Mouse (Mus musculus): ENCODE measurements around the gene Elf1. TPM values are rescaled to one million over a fixed set of nuclear protein-coding genes. Genes with fewer than 3 reads are reported as not detected.

The Elf1 gene
- polyA plus RNA-seq, 1 experiment from 2014 or later, result 10.1 TPM

- no peak overlapping the region for H3K9ac ChIP-seq (replicated peaks; ENCODE audit: low read length)
- no peaks in the 10 kb centered on the region for H3K36me3 ChIP-seq (replicated peaks; ENCODE audit: control insufficient read depth, insufficient read depth, low read depth, low read length)
- H3K4me3 ChIP-seq (ENCODE audit: low read depth, low read length), result no peak overlapping the region
- 81% methylated on average over 5 of the region's 5 CpGs for WGBS
- H3K4me2 ChIP-seq (ENCODE audit: low read depth, low read length), result no peak overlapping the region
- no peak overlapping the region for H3K27ac ChIP-seq (replicated peaks; ENCODE audit: low read depth, low read length)
- no peaks in the 10 kb centered on the region for H3K27me3 ChIP-seq (ENCODE audit: control insufficient read depth, insufficient read depth, low read length)
- no peak for ATAC-seq (replicated peaks; ENCODE audit: insufficient number of reproducible peaks, low FRiP score, low TSS enrichment, low read depth)
- no peaks in the 10 kb centered on the region for H3K9me3 ChIP-seq (replicated peaks; ENCODE audit: control insufficient read depth, low read length)
- DNase-seq (ENCODE audit: low spot score), result no peak
- no peaks in the 10 kb centered on the region for H3K4me1 ChIP-seq (ENCODE audit: control insufficient read depth, insufficient read depth, low read length)
These were observed 56.5 kb downstream of the Elf1 start for GRCm38 (mm10) chr14:79537463-79537862.

DNA sequence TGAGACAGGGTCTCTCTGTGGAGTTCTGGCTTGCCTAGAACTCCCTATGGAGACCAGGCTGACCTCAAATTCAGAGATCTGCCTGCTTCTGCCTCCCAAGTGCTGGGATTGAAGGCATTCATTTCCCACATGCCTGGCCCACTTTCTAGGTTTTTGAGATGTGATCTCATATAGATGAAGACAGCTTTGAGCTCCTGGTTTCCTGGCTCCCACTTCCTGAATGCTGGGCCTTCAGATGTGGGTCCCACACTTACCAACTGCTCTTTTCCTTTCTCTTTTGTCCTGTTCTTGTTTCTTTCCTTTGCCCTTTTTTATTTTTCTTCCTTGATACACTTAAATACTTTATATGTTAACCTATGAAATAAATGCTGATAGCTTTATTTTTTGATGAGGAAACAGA, 56.9 kb downstream of the Elf1 start:
- Histone ChIP-seq H3K4me3 (ENCODE audit: low read depth, low read length) (no peak overlapping the region), H3K4me2 (ENCODE audit: low read depth, low read length) (no peak overlapping the region), H3K9ac (replicated peaks; ENCODE audit: low read length) (no peak overlapping the region), H3K36me3 (replicated peaks; ENCODE audit: control insufficient read depth, insufficient read depth, low read depth, low read length) (no peaks in the 10 kb centered on the region), H3K9me3 (replicated peaks; ENCODE audit: control insufficient read depth, low read length) (no peaks in the 10 kb centered on the region), H3K27me3 (ENCODE audit: control insufficient read depth, insufficient read depth, low read length) (no peaks in the 10 kb centered on the region), H3K27ac (replicated peaks; ENCODE audit: low read depth, low read length) (no peak overlapping the region), H3K4me1 (ENCODE audit: control insufficient read depth, insufficient read depth, low read length) (no peaks in the 10 kb centered on the region)
- DNase-seq (ENCODE audit: low spot score), result no peak
- no peak for ATAC-seq (replicated peaks; ENCODE audit: insufficient number of reproducible peaks, low FRiP score, low TSS enrichment, low read depth)

DNA sequence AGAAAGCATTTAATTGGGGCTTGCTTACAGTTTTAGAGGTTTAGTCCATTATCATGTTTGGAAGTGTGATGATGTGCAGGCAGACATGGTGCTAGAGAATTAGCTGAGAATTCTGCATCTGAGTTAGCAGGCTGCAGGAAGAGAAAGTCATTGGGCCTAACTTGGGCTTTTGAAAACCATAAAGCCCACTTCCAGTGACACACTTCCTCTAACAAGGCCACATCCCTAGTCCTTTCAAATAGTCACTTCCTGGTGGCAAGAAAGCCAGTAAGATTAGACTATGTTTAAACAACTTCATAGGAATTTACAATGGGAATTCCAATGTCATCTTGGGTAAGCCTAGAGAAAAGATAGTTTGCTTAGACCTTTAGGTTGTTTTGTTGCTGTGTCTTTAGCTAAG, 60.6 kb downstream of the Elf1 start:
- ATAC-seq (replicated peaks; ENCODE audit: insufficient number of reproducible peaks, low FRiP score, low TSS enrichment, low read depth) (no peak), DNase-seq (ENCODE audit: low spot score) (no peak)
- Histone ChIP-seq H3K27ac (replicated peaks; ENCODE audit: low read depth, low read length) (no peak overlapping the region), H3K27me3 (ENCODE audit: control insufficient read depth, insufficient read depth, low read length) (no peaks in the 10 kb centered on the region), H3K36me3 (replicated peaks; ENCODE audit: control insufficient read depth, insufficient read depth, low read depth, low read length) (no peaks in the 10 kb centered on the region), H3K9me3 (replicated peaks; ENCODE audit: control insufficient read depth, low read length) (no peaks in the 10 kb centered on the region), H3K4me1 (ENCODE audit: control insufficient read depth, insufficient read depth, low read length) (no peaks in the 10 kb centered on the region), H3K9ac (replicated peaks; ENCODE audit: low read length) (no peak overlapping the region), H3K4me3 (ENCODE audit: low read depth, low read length) (no peak overlapping the region), H3K4me2 (ENCODE audit: low read depth, low read length) (no peak overlapping the region)

GRCm38 (mm10) chr14:79549343-79549742, 68.3 kb downstream of the Elf1 start:
- H3K4me2 ChIP-seq (ENCODE audit: low read depth, low read length), result no peak overlapping the region
- H3K27ac ChIP-seq (replicated peaks; ENCODE audit: low read depth, low read length), result no peak overlapping the region
- no peaks in the 10 kb centered on the region for H3K4me1 ChIP-seq (ENCODE audit: control insufficient read depth, insufficient read depth, low read length)
- 75% methylated on average over 7 of the region's 7 CpGs for WGBS
- H3K9ac ChIP-seq (replicated peaks; ENCODE audit: low read length), result no peak overlapping the region
- no peak overlapping the region for H3K4me3 ChIP-seq (ENCODE audit: low read depth, low read length)
- DNase-seq (ENCODE audit: low spot score), result peak; percentile 27
- H3K27me3 ChIP-seq (ENCODE audit: control insufficient read depth, insufficient read depth, low read length), result no peaks in the 10 kb centered on the region
- no peak for ATAC-seq (replicated peaks; ENCODE audit: insufficient number of reproducible peaks, low FRiP score, low TSS enrichment, low read depth)
- H3K36me3 ChIP-seq (replicated peaks; ENCODE audit: control insufficient read depth, insufficient read depth, low read depth, low read length), result no peaks in the 10 kb centered on the region
- no peaks in the 10 kb centered on the region for H3K9me3 ChIP-seq (replicated peaks; ENCODE audit: control insufficient read depth, low read length)

GRCm38 (mm10) chr14:79551929-79552328, 70.9 kb downstream of the Elf1 start:
- DNase-seq (ENCODE audit: low spot score) (no peak), ATAC-seq (replicated peaks; ENCODE audit: insufficient number of reproducible peaks, low FRiP score, low TSS enrichment, low read depth) (no peak)
- Histone ChIP-seq H3K4me2 (ENCODE audit: low read depth, low read length) (no peak overlapping the region), H3K4me3 (ENCODE audit: low read depth, low read length) (no peak overlapping the region), H3K4me1 (ENCODE audit: control insufficient read depth, insufficient read depth, low read length) (no peaks in the 10 kb centered on the region), H3K36me3 (replicated peaks; ENCODE audit: control insufficient read depth, insufficient read depth, low read depth, low read length) (no peaks in the 10 kb centered on the region), H3K9me3 (replicated peaks; ENCODE audit: control insufficient read depth, low read length) (no peaks in the 10 kb centered on the region), H3K27ac (replicated peaks; ENCODE audit: low read depth, low read length) (no peak overlapping the region), H3K9ac (replicated peaks; ENCODE audit: low read length) (no peak overlapping the region), H3K27me3 (ENCODE audit: control insufficient read depth, insufficient read depth, low read length) (no peaks in the 10 kb centered on the region)
- WGBS, result 93% methylated on average over 2 of the region's 2 CpGs

DNA sequence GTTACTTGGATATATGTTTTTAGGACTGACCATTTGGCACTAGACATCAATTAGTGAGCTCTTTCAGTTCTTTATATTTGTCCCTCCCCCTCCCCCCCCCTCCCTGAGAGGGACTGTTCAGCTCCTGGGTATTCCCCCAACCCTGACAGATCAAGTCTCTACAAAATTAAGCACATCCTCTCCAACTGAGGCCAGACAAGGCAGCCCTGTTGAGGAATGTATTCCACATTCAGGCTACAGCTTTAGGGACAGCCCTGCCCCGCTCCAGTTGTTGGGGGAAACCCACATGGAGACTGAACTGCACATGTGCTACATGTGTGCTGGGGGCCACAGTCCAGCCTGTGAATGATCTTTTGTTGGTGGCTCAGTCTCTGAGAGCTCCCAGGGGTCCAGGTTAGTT, 71.9 kb downstream of the Elf1 start:
- no peak for DNase-seq (ENCODE audit: low spot score)

DNA sequence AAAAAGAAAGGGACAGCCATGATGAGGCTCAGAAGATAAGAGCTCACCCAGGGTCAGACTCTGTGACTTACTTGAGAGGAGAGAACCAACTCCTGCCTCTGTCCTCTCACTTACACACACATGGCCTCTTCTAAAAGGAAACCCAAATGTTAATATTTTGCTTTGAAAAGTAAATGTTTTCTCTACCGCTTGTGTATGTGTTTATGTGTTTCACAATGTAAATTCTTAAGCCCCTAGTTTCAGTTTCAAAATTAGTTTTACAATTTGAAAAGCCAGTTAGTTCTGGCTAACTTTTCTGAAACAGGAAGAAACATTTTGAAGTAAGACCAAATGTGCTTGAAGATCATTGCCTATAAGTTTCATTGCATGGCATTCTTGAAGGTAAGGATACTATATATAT, 76.8 kb downstream of the Elf1 start:
- no peaks in the 10 kb centered on the region for H3K27me3 ChIP-seq (ENCODE audit: control insufficient read depth, insufficient read depth, low read length)
- H3K27ac ChIP-seq (replicated peaks; ENCODE audit: low read depth, low read length), result no peak overlapping the region
- H3K9me3 ChIP-seq (replicated peaks; ENCODE audit: control insufficient read depth, low read length), result no peaks in the 10 kb centered on the region
- ATAC-seq (replicated peaks; ENCODE audit: insufficient number of reproducible peaks, low FRiP score, low TSS enrichment, low read depth) (no peak), DNase-seq (ENCODE audit: low spot score) (no peak)
- no peak overlapping the region for H3K4me2 ChIP-seq (ENCODE audit: low read depth, low read length)
- 94% methylated on average over 1 of the region's 1 CpGs for WGBS
- no peaks in the 10 kb centered on the region for H3K36me3 ChIP-seq (replicated peaks; ENCODE audit: control insufficient read depth, insufficient read depth, low read depth, low read length)
- H3K9ac ChIP-seq (replicated peaks; ENCODE audit: low read length), result no peak overlapping the region
- H3K4me1 ChIP-seq (ENCODE audit: control insufficient read depth, insufficient read depth, low read length), result no peaks in the 10 kb centered on the region
- H3K4me3 ChIP-seq (ENCODE audit: low read depth, low read length), result no peak overlapping the region

More for the DNA sequence above, 71.9 kb downstream of the Elf1 start:
- no peaks in the 10 kb centered on the region for H3K4me1 ChIP-seq (ENCODE audit: control insufficient read depth, insufficient read depth, low read length)
- no peaks in the 10 kb centered on the region for H3K9me3 ChIP-seq (replicated peaks; ENCODE audit: control insufficient read depth, low read length)
- H3K27ac ChIP-seq (replicated peaks; ENCODE audit: low read depth, low read length), result no peak overlapping the region
- H3K4me3 ChIP-seq (ENCODE audit: low read depth, low read length), result no peak overlapping the region
- no peak for ATAC-seq (replicated peaks; ENCODE audit: insufficient number of reproducible peaks, low FRiP score, low TSS enrichment, low read depth)
- no peak overlapping the region for H3K9ac ChIP-seq (replicated peaks; ENCODE audit: low read length)
- H3K27me3 ChIP-seq (ENCODE audit: control insufficient read depth, insufficient read depth, low read length), result no peaks in the 10 kb centered on the region
- no peak overlapping the region for H3K4me2 ChIP-seq (ENCODE audit: low read depth, low read length)
- no peaks in the 10 kb centered on the region for H3K36me3 ChIP-seq (replicated peaks; ENCODE audit: control insufficient read depth, insufficient read depth, low read depth, low read length)
- 89% methylated on average over 1 of the region's 1 CpGs for WGBS

GRCm38 (mm10) chr14:79562745-79563144, 81.8 kb downstream of the Elf1 start:
- no peak for ATAC-seq (replicated peaks; ENCODE audit: insufficient number of reproducible peaks, low FRiP score, low TSS enrichment, low read depth)
- no peaks in the 10 kb centered on the region for H3K27me3 ChIP-seq (ENCODE audit: control insufficient read depth, insufficient read depth, low read length)

GRCm38 (mm10) chr14:79564784-79565183, 83.8 kb downstream of the Elf1 start:
- Histone ChIP-seq H3K27ac (replicated peaks; ENCODE audit: low read depth, low read length) (no peak overlapping the region), H3K4me2 (ENCODE audit: low read depth, low read length) (no peak overlapping the region), H3K4me3 (ENCODE audit: low read depth, low read length) (no peak overlapping the region), H3K9ac (replicated peaks; ENCODE audit: low read length) (no peak overlapping the region), H3K27me3 (ENCODE audit: control insufficient read depth, insufficient read depth, low read length) (no peaks in the 10 kb centered on the region), H3K4me1 (ENCODE audit: control insufficient read depth, insufficient read depth, low read length) (no peaks in the 10 kb centered on the region), H3K9me3 (replicated peaks; ENCODE audit: control insufficient read depth, low read length) (no peaks in the 10 kb centered on the region), H3K36me3 (replicated peaks; ENCODE audit: control insufficient read depth, insufficient read depth, low read depth, low read length) (no peaks in the 10 kb centered on the region)
- WGBS, result 61% methylated on average over 6 of the region's 6 CpGs
- ATAC-seq (replicated peaks; ENCODE audit: insufficient number of reproducible peaks, low FRiP score, low TSS enrichment, low read depth), result no peak
- no peak for DNase-seq (ENCODE audit: low spot score)

More at GRCm38 (mm10) chr14:79562745-79563144, 81.8 kb downstream of the Elf1 start:
- H3K4me2 ChIP-seq (ENCODE audit: low read depth, low read length), result no peak overlapping the region
- H3K9me3 ChIP-seq (replicated peaks; ENCODE audit: control insufficient read depth, low read length), result no peaks in the 10 kb centered on the region
- H3K27ac ChIP-seq (replicated peaks; ENCODE audit: low read depth, low read length), result no peak overlapping the region
- 14% methylated on average over 5 of the region's 5 CpGs for WGBS
- DNase-seq (ENCODE audit: low spot score), result peak; percentile 68
- H3K9ac ChIP-seq (replicated peaks; ENCODE audit: low read length), result no peak overlapping the region
- H3K4me1 ChIP-seq (ENCODE audit: control insufficient read depth, insufficient read depth, low read length), result no peaks in the 10 kb centered on the region
- H3K4me3 ChIP-seq (ENCODE audit: low read depth, low read length), result no peak overlapping the region
- H3K36me3 ChIP-seq (replicated peaks; ENCODE audit: control insufficient read depth, insufficient read depth, low read depth, low read length), result no peaks in the 10 kb centered on the region
